Mouse (Mus musculus) fat pad, adult 2 months (tissue): ENCODE data around the gene Sipa1l3.

Experiments
- DNase-seq: peaks from one replicate; pipeline ENCODE4 v3.0.0-alpha.2; 2011; ENCODE audit warnings: low read depth, low spot score; ENCODE audit errors: extremely low read depth

Sipa1l3 gene

GRCm38 (mm10) chr7:29418231-29418630 lies 100.2 kb downstream of the Sipa1l3 start:
- no peak for DNase-seq

- DNase-seq = no peak
Observed at GRCm38 (mm10) chr7:29417332-29418069, 100.9 kb downstream of the Sipa1l3 start.

- DNase-seq = peak; percentile 30
Observed at GRCm38 (mm10) chr7:29416906-29417305, 101.5 kb downstream of the Sipa1l3 start.

- no peak for DNase-seq
Observed at GRCm38 (mm10) chr7:29411838-29412580, 106.4 kb downstream of the Sipa1l3 start.

- no peak for DNase-seq
Observed at GRCm38 (mm10) chr7:29411216-29411816, 107.1 kb downstream of the Sipa1l3 start.

GRCm38 (mm10) chr7:29410402-29410801 lies 108.0 kb downstream of the Sipa1l3 start:
- DNase-seq = no peak

GRCm38 (mm10) chr7:29406855-29407254 lies 111.6 kb downstream of the Sipa1l3 start:
- no peak for DNase-seq

- DNase-seq = no peak
Observed at GRCm38 (mm10) chr7:29404126-29404525, 114.3 kb downstream of the Sipa1l3 start.

GRCm38 (mm10) chr7:29402015-29402414 lies 116.4 kb downstream of the Sipa1l3 start:
- no peak for DNase-seq

GRCm38 (mm10) chr7:29400451-29400850 lies 118.0 kb downstream of the Sipa1l3 start:
- DNase-seq = no peak

- DNase-seq = no peak
Observed at GRCm38 (mm10) chr7:29399056-29399455, 119.4 kb downstream of the Sipa1l3 start.

- peak; percentile 43 for DNase-seq
Observed at GRCm38 (mm10) chr7:29397486-29397885, 121.0 kb downstream of the Sipa1l3 start.

GRCm38 (mm10) chr7:29396943-29397340 lies 121.5 kb downstream of the Sipa1l3 start:
- DNase-seq = no peak

- peak; percentile 31 for DNase-seq
Observed at GRCm38 (mm10) chr7:29396216-29396942, 122.1 kb downstream of the Sipa1l3 start.

- DNase-seq = no peak
Observed at GRCm38 (mm10) chr7:29395179-29395578, 123.3 kb downstream of the Sipa1l3 start.

GRCm38 (mm10) chr7:29393292-29393691 lies 125.1 kb downstream of the Sipa1l3 start:
- DNase-seq = no peak

GRCm38 (mm10) chr7:29392805-29393204 lies 125.6 kb downstream of the Sipa1l3 start:
- DNase-seq = no peak

- no peak for DNase-seq
Observed at GRCm38 (mm10) chr7:29391761-29392512, 126.5 kb downstream of the Sipa1l3 start.

- no peak for DNase-seq
Observed at GRCm38 (mm10) chr7:29391112-29391760, 127.2 kb downstream of the Sipa1l3 start.

GRCm38 (mm10) chr7:29390234-29390633 lies 128.2 kb downstream of the Sipa1l3 start:
- DNase-seq = no peak
